Mouse (Mus musculus) inflammation-experienced regulatory T-cells, adult 6 months (primary cell): Measurements from ENCODE around the gene Usp29. TPM values are rescaled to one million over a fixed set of nuclear protein-coding genes. Genes with fewer than 3 reads are reported as not detected.

Experiments used
- ATAC-seq: one replicate; pipeline ENCODE4 v1.8.0; 2017
- polyA plus RNA-seq, 3 experiments: library from polyadenylated mRNA; unstranded; fragments of 100-300 nt; shearing (Covaris generic); gene quantifications; one replicate each; pipeline ENCODE4 v1.2.1; 2017

Usp29 gene
- polyA plus RNA-seq: under 1 TPM in 1 of 3 experiments, not detected in 2; 0.15 TPM

DNA sequence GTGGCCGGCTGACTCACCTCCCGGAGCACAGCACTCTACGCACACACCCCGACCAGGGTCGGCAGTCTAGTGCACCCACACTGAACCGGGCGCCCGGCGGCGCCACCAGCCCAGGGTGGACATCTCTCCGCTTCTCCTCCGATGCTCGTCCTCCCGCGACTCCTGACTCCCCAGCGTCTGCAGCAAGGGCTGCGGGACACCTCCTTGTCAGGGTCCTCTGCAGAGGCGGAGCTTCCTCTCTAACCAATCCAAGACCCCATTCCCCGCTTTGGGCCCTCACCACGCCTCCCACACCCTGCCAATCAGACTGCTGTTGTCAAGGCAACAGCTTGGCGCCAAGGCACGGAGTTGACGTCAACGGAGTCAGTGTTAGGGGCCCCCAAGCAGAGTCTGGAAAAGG, at the start of gene Usp29, which contains the start of gene Peg3:
Usp29 (plus strand) TSS at position 338 of the 400 bp plus-strand sequence.
Peg3 (minus strand) TSS at position 191 of the 400 bp plus-strand sequence.
- no peak for ATAC-seq

DNA sequence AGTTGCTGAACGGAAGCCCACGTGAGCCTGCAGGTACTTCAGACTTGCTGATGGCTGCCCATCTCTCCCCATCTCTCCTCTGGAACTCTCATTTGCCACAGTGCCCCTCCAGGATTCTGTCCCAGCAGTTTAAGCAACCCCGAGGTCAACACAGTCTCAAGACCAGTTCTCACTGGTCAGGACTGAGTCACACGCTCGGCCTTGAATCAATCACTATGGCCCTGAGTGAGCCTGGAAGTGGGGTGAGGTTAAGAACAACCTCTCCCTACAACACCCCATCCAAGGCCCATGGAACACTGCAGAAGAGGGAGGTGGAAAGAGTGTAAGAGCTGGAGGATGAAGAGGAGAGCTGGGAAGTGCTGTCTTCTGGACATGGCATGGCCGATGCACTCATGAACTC, 44.9 kb upstream of the Usp29 start:
- ATAC-seq: no peak

GRCm38 (mm10) chr7:6696241-6697045, 33.9 kb upstream of the Usp29 start, which contains the start of gene Zim1:
Gene Zim1, minus strand, starts transcription at chr7:6696450.
- no peak for ATAC-seq

- ATAC-seq: no peak
Observed at GRCm38 (mm10) chr7:6699230-6699629, 31.1 kb upstream of the Usp29 start.

DNA sequence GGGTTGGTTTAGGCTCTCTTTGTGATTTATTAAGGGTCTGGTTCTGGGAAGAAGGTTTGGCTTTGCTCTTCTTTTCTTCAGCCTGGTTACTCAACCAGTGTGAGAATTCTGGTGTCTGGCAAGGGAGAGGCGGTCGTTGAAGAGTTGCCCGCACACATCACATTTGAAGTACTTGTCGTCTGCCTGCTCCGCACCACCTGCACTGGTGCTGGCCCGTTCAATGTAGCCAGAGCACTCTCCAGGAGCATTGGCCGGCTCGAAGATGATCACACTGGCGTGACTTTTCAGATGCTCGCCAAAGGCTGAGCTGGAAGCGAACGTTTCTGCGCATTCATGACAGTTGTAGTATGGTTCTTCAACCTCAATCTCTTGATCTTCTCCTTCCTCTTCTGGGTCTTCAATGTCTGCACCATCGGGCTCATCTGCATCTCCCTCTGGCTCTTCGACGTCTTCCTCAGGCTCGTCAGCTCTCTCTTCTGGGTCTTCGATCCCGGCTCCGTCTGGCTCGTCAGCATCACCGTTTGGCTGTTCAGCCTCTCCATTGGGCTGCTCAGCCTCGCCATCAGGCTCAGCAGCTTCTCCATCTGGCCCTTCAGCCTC, 22.9 kb upstream of the Usp29 start:
- ATAC-seq: no peak

- ATAC-seq: no peak
Observed at GRCm38 (mm10) chr7:6708451-6709180, 21.8 kb upstream of the Usp29 start.

DNA sequence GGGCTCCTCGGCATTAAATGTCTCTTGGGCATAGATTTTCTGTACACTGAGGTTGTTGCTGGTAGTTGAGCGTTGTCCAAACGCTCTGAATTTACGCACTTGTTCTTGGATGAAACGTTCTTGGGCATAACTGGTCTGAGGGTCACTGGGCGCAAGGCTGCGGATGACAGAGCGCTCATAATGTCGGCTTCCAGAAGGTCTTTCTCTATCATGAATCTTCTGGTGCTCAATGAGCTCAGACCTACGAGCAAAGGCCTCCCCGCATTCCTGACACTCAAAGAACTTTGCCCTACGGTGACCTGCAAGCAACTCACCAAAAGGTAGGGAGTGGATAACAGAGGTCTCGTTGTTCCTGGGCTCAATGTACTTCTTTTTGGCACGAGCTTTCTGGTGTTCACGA, 21.0 kb upstream of the Usp29 start:
- no peak for ATAC-seq

GRCm38 (mm10) chr7:6727351-6728121, 2.8 kb upstream of the Usp29 start:
- ATAC-seq: no peak

DNA sequence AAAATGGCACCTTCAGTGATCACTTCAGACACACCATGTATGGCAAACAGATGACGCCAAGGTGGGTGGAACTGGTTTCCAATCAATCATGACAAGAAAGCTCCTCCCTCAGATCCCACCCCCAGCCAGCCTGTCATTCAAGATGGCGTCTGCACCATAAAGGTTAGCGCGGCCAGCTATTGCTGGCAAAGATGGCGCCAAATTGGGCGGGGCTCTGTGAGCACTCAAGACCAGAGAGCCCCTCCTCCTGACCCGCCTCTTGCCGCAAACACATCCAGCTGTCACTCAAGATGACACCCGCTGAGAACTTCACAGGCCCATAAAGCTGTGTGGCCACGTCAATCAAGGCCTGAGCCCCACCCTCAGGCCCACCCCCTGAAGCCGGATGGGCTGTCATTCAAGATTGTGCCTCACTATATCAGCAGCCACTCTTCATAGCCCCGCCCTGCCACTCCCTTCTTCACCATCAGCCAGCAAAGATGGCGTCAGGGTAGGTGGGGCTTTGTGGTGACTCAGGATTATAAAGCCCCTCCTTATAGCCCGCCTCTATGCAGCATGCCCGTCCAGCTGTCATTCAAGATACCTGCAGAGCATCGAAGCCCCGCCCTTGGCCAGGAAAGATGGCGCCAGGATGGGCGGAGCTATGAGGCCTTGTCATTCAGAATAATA, 2.0 kb upstream of the Usp29 start:
- no peak for ATAC-seq

DNA sequence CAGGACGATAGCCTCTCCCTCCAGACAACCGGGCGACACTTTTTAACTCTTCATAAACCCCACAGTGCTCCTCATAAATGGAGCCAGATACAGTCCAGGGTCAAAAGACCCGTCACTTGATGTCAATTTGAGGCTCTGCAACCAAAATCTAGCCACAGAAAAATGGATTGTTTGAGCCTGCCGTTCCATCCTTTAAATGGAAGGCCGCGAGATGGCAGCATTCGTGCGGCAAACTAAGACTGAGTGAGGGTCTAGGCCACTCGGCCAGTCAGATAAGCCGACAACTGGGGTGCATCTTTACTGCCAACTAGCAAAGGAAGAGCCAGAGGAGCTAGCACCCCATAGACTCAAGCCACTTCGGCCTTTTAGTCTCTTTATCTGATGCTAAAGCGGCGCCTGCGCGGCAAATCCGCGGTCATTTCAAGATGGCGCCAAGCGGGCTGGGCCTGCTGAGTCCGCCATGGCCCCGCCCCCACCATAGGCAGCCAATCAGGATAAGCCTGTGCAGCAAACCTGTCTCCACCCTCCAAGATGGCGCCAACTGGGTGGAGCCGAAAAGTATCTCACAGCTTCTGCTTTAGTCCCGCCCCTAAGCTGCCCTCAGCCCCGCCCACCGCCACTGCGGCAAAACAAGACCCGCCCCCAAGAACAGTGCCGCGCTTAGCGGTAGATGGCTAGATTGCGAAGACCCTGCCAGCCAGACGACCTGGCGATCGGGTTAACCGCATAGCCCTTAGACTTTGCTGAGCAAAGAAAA, 1.1 kb upstream of the Usp29 start:
- no peak for ATAC-seq

DNA sequence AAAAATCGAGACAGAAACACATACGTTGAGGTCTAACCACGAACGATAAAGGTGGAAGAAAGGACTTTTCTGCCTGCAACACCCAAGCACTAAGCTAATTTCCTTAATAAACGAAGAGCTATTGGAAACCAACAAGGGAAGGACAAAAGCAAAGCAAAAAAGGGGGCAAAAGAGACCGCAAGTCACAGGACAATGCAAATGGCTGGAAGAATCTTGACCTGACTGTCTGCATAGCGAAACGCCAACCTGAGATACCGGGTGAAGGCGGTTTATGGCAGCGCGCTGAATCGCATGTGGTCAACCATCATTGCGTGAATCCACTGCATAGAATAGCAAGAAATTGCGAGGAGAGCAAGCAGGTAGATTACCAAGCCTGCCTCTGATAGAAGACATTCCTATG, 423 bp downstream of the Usp29 start:
- no peak for ATAC-seq

GRCm38 (mm10) chr7:6731373-6731772, 995 bp downstream of the Usp29 start:
- no peak for ATAC-seq

DNA sequence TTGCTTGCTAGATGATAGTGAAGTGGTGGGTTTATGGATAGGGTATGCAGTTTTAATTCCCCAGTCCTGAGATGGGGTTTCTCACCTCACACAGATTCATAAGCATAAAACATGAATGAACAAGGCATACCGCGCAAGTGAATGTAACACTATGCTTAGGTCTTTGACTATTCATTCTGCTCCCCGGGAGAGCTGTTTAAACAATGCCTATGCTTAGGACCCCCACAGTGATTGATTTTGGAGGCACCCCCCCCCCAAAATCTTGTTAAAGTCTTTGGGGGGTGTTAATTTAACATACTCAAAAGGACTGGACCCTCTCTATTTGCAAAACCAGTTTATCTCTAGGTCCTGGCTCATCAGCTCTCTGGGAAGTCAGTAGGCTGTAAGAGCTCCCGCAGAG, 1.6 kb downstream of the Usp29 start:
- no peak for ATAC-seq

GRCm38 (mm10) chr7:6736060-6736459, 5.7 kb downstream of the Usp29 start:
- no peak for ATAC-seq

DNA sequence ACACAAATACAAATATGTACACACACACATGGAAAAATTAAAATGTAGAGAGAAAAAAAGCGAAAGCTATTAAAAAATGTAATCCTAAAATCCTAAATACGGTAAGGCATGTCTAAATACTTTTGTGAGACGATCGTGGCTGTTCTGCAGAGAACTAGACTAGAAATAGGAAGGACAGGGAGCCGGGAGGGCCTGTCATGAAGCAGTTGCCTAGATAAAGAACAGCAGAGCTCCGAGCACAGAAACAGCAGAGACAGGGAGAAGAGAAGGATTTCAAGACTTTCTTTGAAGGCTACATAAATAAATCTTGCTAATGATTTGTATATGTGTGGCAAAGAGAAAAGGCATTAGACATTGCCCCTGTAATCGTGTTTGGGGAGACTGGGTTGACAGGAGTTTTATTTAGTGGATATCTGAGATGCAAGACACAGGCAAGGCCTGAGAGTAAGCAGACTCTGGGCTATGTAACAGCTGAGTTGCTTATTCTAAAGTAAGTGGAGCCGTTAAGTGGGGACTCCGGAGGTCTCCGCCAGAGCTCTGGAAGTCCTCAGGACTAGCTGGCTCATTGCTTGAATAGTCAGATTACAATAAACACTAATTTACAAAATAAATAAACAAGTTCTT, 14.0 kb downstream of the Usp29 start:
- ATAC-seq: no peak

DNA sequence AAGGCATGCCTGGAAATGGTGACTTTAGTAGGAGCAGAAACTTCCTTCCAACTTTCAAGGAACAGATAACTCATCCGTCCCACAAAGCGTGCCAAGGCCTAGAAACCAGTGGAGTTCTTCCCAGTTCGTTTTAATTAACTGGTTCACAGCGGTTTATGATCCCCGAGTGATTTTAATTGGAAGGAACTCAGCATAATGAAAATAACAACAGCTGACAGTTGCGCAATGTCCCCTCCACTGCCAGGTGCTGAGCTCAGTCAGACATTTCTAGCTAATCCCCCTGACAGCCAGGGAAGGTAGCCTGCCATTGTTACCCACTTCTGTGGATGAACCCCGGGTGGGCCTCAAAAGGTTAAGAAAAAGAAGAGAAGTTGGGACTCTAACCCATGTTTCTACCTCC, 18.8 kb downstream of the Usp29 start:
- ATAC-seq: no peak

GRCm38 (mm10) chr7:6753440-6753839, 23.1 kb downstream of the Usp29 start:
- no peak for ATAC-seq

DNA sequence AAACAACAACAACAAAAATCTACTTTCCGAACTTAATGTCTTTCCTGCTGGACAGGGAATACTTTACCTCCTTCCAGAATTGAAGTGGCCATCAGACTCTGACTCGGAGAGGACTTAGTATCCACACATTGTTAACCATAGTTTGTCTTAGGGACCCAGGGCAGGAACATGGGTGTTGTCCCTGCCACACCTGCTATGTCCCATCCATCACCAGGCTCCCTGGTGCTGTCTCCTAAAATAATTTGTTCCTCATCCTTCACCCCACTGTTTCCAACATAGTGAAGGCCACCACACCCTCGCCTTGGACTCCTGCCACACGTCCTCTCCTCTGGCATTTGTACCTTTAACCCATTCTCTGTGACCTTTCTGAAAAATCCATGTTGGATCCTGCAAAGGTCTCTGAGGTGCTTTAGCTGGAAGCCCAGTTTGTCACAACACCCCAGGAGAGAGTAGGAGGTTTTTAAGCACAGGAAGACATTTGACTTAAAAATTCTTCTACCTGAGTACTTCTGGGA, 26.5 kb downstream of the Usp29 start:
- ATAC-seq: no peak

GRCm38 (mm10) chr7:6759698-6760097, 29.3 kb downstream of the Usp29 start:
- no peak for ATAC-seq

- ATAC-seq: no peak
Observed at GRCm38 (mm10) chr7:6760170-6760569, 29.8 kb downstream of the Usp29 start.

- ATAC-seq: no peak
Observed at GRCm38 (mm10) chr7:6765240-6765639, 34.9 kb downstream of the Usp29 start.
